Mouse (Mus musculus): ENCODE data around the gene Txn1.

GRCm38 (mm10) chr4:57919494-57920423 lies 36.5 kb downstream of the Txn1 start:
- no peak for TF ChIP-seq POLR2A (IDR thresholded peaks at IDR 0.05; ENCODE audit: borderline replicate concordance, extremely low read depth, insufficient read depth, insufficient read length, poor library complexity, severe bottlenecking)
- TF ChIP-seq CTCF (IDR thresholded peaks at IDR 0.05; ENCODE audit: borderline replicate concordance, extremely low read depth, insufficient read depth, insufficient read length): no peak
